Mouse (Mus musculus) megakaryocyte, embryonic 14.5 days (primary cell): ENCODE measurements around the gene Cry2. TPM values are rescaled to one million over a fixed set of nuclear protein-coding genes. Genes with fewer than 3 reads are reported as not detected.
"Not testable (repeated sequence)": the region's sequence is repeated elsewhere in the genome, so short reads cannot be mapped to it uniquely, and the experiment has no call there.

Experiments used
- H3K27me3 ChIP-seq: replicated peaks from 2 replicates; pipeline ENCODE3; 2012; ENCODE audit warnings: inconsistent platforms
- H3K36me3 ChIP-seq: replicated peaks from 2 replicates; pipeline ENCODE3; 2012; ENCODE audit warnings: low read length, inconsistent platforms, mixed read lengths
- H3K4me1 ChIP-seq: 2 replicates; pipeline ENCODE4 v1.6.1; 2012; ENCODE audit warnings: inconsistent platforms
- H3K4me3 ChIP-seq: replicated peaks from 2 replicates; pipeline ENCODE3; 2012; ENCODE audit warnings: moderate library complexity, mild to moderate bottlenecking, inconsistent platforms
- H3K9me3 ChIP-seq: 2 replicates; pipeline ENCODE4 v1.6.1; 2012; ENCODE audit warnings: inconsistent platforms
- FLI1 ChIP-seq: IDR thresholded peaks from 2 replicates; pipeline ENCODE4 v1.6.1; 2012; ENCODE audit warnings: low read length, inconsistent platforms, mixed read lengths
- GATA1 ChIP-seq: IDR thresholded peaks from 3 replicates; pipeline ENCODE4 v1.6.1; 2012; ENCODE audit warnings: mixed read lengths, low read length, inconsistent platforms, borderline replicate concordance
- polyA plus RNA-seq: library from polyadenylated mRNA; stranded (reverse); fragments of >175 nt; gene quantifications from 2 replicates; pipeline ENCODE4 v1.2.3, GENCODE M21; 2012; ENCODE audit warnings: low replicate concordance; ENCODE audit not compliant: insufficient read depth

Gene Cry2
- polyA plus RNA-seq, result 4.1 and 10.1 TPM in 2 replicates

DNA sequence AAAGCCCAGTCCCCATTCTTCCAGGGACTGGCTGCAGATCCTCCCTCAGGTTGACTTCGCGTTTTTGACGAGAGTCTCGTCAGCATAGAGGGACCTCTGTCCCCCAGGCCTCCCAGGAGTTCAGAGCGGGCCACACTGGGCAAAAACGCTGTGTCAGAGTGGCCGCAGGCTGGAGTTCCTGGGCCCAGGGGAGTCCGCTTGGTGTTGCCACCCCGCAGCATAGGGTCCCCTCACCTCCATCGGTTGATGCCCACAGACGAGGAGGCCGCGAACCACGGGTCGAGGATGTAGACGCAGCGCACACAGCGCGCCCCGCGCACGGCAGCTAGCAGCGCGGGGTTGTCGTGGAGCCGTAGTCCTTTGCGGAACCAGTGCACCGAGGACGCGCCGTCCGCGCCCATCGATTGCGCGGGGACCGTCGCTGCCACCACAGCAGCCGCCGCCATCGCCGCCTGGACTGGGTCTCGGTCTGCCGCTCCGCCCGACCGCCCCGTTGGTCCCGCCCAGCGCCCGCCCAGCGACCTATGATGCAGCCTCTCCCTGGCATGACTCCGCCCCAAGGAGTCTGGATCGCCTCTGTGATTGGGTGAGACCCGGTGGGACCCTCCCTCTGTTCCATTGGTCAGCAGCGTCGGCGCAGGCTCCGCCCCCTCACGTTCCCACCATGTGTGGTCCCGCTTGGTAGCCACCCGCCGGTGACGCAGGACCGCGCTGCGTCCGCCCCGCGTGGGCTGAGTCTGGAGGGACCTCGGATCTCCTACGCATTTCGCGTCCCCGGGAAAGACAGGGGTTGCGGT, at the start of gene Cry2:
Gene Cry2 (minus strand): TSS at position 466 of the 797 bp plus-strand sequence.
- Histone ChIP-seq H3K4me3 (peak within 1 kb of the TSS; percentile 100), H3K9me3 (0 out of 2 replicates have a peak, but pooled peaks cover 4% of the 10 kb centered on the region), H3K27me3 (no peaks in the 10 kb centered on the region), H3K4me1 (peaks cover 70% of the 10 kb centered on the region), H3K36me3 (peaks cover 22% of the 10 kb centered on the region)
- no peak for TF ChIP-seq FLI1
- no peak for TF ChIP-seq GATA1

DNA sequence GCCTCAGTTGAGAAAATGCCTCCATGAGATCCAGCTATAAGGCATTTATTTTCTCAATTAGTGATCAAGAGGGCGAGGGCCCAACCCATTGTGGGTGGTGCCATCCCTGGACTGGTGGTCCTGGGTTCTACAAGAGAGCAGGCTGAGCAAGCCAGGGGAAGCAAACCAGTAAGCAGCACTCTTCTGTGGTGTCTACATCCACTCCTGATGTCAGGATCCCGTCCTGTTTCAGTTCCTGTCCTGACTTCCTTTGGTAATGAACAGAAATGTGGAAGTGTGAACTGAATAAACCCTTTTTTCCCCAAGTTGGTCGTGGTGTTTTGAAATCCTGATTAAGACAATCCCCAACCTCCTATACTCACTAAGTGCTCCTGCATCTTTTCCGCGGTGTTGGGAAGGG, 49.7 kb upstream of the Cry2 start:
- Histone ChIP-seq H3K27me3 (peaks cover 57% of the 10 kb centered on the region), H3K36me3 (no peaks in the 10 kb centered on the region), H3K4me1 (peaks cover 33% of the 10 kb centered on the region), H3K4me3 (no peak overlapping the region), H3K9me3 (no peaks in the 10 kb centered on the region)
- TF ChIP-seq GATA1 (no peak), FLI1 (no peak)

DNA sequence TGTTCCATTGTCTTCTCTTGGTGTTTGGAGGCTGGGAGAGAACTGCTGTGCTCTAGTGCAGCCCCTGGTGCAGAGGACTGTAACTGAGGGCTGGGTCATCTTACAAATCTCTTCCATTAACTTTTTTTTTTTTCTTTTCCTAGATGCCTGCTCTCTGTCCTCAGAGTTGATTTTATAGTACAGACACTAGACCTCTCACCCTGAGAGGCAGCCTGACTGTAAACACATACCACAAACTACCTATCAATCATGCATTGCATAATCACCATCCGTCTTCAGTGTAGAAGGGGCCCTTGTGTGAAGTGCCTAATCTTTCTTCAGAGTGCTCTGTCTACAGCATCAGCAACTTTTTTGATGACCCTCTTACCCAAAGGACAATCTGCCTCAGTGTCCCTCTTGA, 48.7 kb upstream of the Cry2 start:
- no peak overlapping the region for H3K4me3 ChIP-seq
- TF ChIP-seq FLI1, result no peak
- no peak for TF ChIP-seq GATA1

DNA sequence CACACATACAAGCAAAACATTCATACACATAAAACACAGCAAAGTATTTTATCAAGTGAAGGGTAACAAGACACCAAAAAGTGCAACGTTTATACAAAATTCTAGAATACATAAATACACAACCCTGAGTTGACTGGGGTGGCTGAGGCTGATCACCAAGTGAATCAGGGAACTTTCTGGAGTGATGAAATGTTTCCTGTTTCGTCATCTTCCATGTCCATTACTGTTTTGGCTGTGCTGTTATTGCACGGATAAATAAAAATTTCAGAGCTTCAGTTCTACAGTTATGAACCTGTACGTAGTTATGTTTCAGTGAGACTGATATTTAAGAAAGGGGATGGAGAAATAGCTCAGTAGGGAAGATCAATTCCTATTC, 44.5 kb upstream of the Cry2 start:
- Histone ChIP-seq H3K4me3 (no peak overlapping the region), H3K4me1 (peaks cover 3% of the 10 kb centered on the region), H3K9me3 (peaks cover 28% of the 10 kb centered on the region), H3K36me3 (no peaks in the 10 kb centered on the region), H3K27me3 (peaks cover 24% of the 10 kb centered on the region)
- TF ChIP-seq GATA1 (no peak), FLI1 (no peak)

More for the DNA sequence above, 48.7 kb upstream of the Cry2 start:
- Histone ChIP-seq H3K4me1 (peaks cover 31% of the 10 kb centered on the region), H3K9me3 (no peaks in the 10 kb centered on the region), H3K36me3 (no peaks in the 10 kb centered on the region), H3K27me3 (peaks cover 49% of the 10 kb centered on the region)

DNA sequence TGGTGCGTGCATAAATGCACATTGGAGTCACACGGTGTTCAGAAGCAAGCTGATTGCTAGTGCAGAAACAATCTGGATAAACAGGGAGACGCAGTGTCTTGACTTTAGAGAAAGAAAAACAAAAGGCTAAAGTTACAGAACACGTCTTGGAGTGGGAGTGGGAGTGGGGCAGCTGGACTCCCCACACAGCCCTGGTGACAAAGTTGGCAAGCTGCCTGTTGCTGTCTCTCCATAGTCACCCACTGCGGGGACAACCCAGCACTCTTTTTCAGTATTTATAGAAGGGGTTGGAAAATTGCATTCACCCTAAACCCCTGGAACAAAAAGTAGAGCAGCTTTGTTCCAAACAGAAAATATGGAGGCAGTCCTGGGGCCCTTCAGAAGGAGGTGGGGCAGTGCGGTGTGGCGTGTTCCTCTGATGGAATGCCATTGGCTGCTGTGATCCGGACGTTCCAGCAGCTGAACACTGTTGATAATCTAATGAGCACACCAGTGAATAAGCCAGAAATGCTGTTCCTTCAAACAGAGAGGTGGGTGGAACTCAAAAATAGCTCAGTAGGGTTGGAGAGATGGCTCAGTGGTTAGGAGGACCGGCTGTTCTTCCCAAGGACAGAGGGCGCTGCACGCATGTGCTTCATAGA, 43.9 kb upstream of the Cry2 start:
- Histone ChIP-seq H3K9me3 (peaks cover 28% of the 10 kb centered on the region), H3K36me3 (no peaks in the 10 kb centered on the region), H3K4me1 (peaks cover 3% of the 10 kb centered on the region; the same call in 1 of the 2 replicates), H3K4me3 (no peak overlapping the region), H3K27me3 (peaks cover 19% of the 10 kb centered on the region)
- TF ChIP-seq FLI1 (no peak), GATA1 (no peak)

DNA sequence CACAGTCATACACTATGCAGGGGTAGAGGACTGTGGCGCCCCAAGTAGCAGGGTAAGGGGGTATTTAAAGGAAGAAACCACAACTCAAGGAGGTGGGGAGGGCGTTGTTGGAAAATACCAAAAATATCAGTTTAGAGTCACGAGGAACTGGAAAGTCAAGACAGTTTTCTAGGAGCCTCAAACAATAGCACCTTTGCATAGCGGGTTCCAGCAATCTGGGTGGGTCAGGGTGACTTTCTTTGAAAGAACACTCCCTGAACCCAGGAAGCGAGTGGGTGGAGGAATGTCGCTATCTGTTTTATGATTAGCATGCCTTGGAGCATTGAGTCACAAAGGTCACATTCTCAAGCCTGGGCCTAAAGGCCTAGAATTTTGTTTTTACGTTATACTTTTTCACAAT, 42.7 kb upstream of the Cry2 start:
- Histone ChIP-seq H3K27me3 (peaks cover 11% of the 10 kb centered on the region), H3K9me3 (peaks cover 28% of the 10 kb centered on the region)
- H3K4me3 ChIP-seq, H3K36me3 ChIP-seq, H3K4me1 ChIP-seq: not testable (repeated sequence)

DNA sequence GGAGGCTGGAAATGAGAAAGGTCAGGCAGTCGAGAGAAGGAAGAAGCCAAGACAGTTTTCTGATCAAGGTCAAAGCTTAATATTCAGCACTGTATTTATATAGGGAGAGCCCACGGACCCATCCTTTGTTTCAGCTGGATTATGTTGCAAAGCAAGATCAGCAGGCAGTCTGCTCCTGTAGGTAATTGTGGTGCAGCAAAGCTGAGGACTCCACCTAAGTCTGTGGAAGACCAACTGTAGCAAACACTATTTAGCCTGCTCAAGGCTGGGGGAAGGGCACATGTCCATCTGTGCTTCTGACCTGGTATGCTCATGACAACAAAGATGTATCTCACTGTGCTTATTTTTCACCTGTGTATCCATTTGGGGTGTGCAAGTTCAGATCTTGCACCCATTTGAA, 41.9 kb upstream of the Cry2 start:
- no peak for TF ChIP-seq FLI1
- no peak for TF ChIP-seq GATA1
- Histone ChIP-seq H3K4me3 (no peak overlapping the region), H3K9me3 (peaks cover 28% of the 10 kb centered on the region), H3K4me1 (peaks cover 5% of the 10 kb centered on the region), H3K27me3 (peaks cover 6% of the 10 kb centered on the region), H3K36me3 (no peaks in the 10 kb centered on the region)

DNA sequence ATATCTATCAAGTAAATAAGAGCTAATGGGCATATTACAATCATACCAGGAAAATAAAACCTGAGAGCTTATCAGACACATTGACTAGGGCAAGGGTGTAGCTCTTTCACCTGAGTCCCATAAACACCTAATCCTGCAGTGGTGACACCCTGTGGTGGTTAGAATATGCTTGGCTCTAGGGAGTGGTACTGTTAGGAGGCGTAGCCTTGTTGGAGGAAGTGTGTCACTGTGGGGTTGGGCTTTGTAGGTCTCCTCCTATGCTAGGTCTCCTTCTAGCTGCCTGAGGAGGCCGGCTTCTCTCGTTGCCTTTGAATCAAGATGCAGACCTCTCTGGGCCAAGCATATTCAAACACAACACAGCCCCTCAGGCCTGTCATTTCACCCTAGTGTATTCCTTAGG, 41.1 kb upstream of the Cry2 start:
- Histone ChIP-seq H3K9me3 (peaks cover 28% of the 10 kb centered on the region), H3K4me3 (no peak overlapping the region), H3K36me3 (no peaks in the 10 kb centered on the region), H3K4me1 (peaks cover 7% of the 10 kb centered on the region), H3K27me3 (peaks cover 5% of the 10 kb centered on the region)
- no peak for TF ChIP-seq FLI1
- TF ChIP-seq GATA1, result no peak

DNA sequence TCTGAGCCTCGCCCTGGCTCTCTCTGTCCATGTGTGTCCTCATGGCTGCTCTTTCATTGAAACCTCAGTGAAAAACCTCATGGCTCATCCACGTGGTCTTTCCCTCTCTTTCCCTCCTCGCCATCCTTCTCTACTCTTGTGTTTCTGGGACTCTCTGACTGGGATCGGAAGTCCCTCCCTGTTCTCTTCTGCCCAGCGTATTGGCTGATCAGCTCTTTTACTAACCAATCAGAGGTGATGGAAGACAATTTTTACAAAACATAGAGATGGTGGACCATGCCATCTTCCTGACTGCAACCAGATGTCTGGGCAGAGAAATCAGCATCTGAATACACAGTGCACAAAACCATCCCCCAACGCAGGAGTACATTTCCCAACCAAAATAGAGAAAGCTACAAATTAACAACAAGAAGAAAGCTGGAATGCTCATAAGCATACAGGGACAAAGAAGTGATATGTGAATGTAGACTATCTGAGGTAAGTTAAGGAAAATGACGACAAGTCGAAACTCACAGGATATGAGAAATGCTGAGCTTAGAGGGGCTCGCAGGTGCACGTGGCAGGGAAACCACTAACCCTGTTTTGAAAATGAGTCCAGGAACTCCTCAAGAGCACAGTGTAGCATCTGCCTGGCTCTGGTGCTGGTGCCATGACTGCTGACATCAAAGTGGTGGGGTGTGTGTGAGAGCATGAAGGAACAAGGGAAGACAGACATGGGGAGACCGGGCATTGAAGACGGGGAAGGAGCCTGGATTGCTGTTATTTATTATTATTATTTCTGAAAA, 38.2 kb upstream of the Cry2 start:
- Histone ChIP-seq H3K4me3 (no peak overlapping the region), H3K36me3 (no peaks in the 10 kb centered on the region), H3K27me3 (peaks cover 13% of the 10 kb centered on the region), H3K9me3 (peaks cover 35% of the 10 kb centered on the region), H3K4me1 (peaks cover 8% of the 10 kb centered on the region)
- no peak for TF ChIP-seq GATA1
- no peak for TF ChIP-seq FLI1

DNA sequence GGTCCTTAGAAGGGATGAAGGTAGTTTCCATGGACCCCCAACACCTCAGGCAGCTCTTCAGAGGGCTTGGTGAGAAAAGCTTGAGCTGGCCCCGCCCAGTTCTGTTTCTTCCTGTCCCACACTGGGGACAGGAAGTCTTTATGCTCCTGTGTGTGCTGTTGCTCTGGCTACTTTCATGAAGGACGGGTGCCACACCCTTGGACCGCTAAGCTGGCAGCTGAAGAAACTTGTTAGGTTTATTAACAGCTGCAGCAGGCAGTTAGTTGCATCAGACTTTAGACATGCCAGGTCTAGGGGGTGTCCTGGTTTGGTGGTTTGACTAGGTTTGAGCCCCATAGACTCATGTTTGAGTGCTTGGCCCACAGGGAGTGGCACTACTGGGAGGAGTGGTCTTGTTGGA, 30.8 kb upstream of the Cry2 start:
- H3K4me1 ChIP-seq, result peaks cover 30% of the 10 kb centered on the region
- peaks cover 10% of the 10 kb centered on the region for H3K27me3 ChIP-seq
- peaks cover 23% of the 10 kb centered on the region for H3K9me3 ChIP-seq
- TF ChIP-seq GATA1 (no peak), FLI1 (no peak)
- H3K36me3 ChIP-seq, result no peaks in the 10 kb centered on the region
- H3K4me3 ChIP-seq, result no peak overlapping the region
